20 mouse cellular contexts compared by ENCODE assay signal in genomic region chr10:40666943-40667342, GRCm38 (mm10). TPM values are rescaled to one million over a fixed set of nuclear protein-coding genes. Genes with fewer than 3 reads are reported as not detected.
"Had no signal": no experiment of that assay in that cellular context is flagged by ENCODE, and none has a peak within 500 bp of the region (broad histone marks: within the 10 kb centered on the region; RNA-seq: fewer than 3 reads in every experiment).

No protein-coding gene starts in this region.

- H3K4me1 ChIP-seq: midbrain, embryonic 10.5 days; midbrain, embryonic 12.5 days; neural tube, embryonic 12.5 days had no signal

- H3K4me2 ChIP-seq: lung, embryonic 14.5 days; midbrain, embryonic 12.5 days; neural tube, embryonic 12.5 days had no signal

- DNase-seq: lung, adult 18-20 months; lung, embryonic 14.5 days; lung, postnatal 10 days; lung, postnatal 4 days; midbrain, embryonic 14.5 days; retina, postnatal 1 day; right cerebral cortex, adult 18-20 months; right cerebral cortex, postnatal 25 days; right cerebral cortex, postnatal 4 days; spleen, adult 18-20 months; thymus, adult 18-20 months; thymus, postnatal 14 days; thymus, postnatal 36 days had no signal

- H3K4me3 ChIP-seq: midbrain, embryonic 10.5 days; midbrain, embryonic 12.5 days; neural tube, embryonic 12.5 days had no signal

- H3K36me3 ChIP-seq: midbrain, embryonic 10.5 days; midbrain, embryonic 12.5 days; neural tube, embryonic 12.5 days had no signal

- ATAC-seq: midbrain, embryonic 16.5 days had no signal

- H3K27ac ChIP-seq: midbrain, embryonic 10.5 days; midbrain, embryonic 12.5 days; neural tube, embryonic 12.5 days had no signal

- H3K9ac ChIP-seq: lung, embryonic 14.5 days; midbrain, embryonic 12.5 days; neural tube, embryonic 12.5 days had no signal

- H3K27me3 ChIP-seq: midbrain, embryonic 12.5 days; neural tube, embryonic 12.5 days had no signal

- H3K9me3 ChIP-seq: midbrain, embryonic 10.5 days; midbrain, embryonic 12.5 days; neural tube, embryonic 12.5 days had no signal

RNA-seq across cellular contexts. Expression of gene Mettl24, which starts 16.1 kb away (rescaled TPM):
- total RNA-seq: megakaryocyte, adult 5-6 weeks; megakaryocyte-erythroid progenitor cell, adult 5-6 weeks; neutrophil, adult 5-6 weeks had no signal

RNA-seq across cellular contexts. Expression of gene Ddo, which starts 37.1 kb away (rescaled TPM):
- total RNA-seq: megakaryocyte, adult 5-6 weeks; megakaryocyte-erythroid progenitor cell, adult 5-6 weeks had no signal
